8 mouse cellular contexts compared by ENCODE assay signal in genomic region chr17:46703971-46704886, GRCm38 (mm10). TPM values are rescaled to one million over a fixed set of nuclear protein-coding genes. Genes with fewer than 3 reads are reported as not detected.
DNase-seq lines count a peak whose midpoint lies in the region; ATAC-seq lines count a peak whose summit lies in the region.

No protein-coding gene starts in this region.

- H3K27me3 ChIP-seq in midbrain, embryonic 15.5 days (replicated peaks), result no peaks in the 10 kb centered on the region

- WGBS in midbrain, embryonic 15.5 days, result 5% methylated on average over 40 of the region's 41 CpGs

- H3K27ac ChIP-seq in midbrain, embryonic 15.5 days, result peak overlapping the region; percentile 93

- H3K36me3 ChIP-seq in midbrain, embryonic 15.5 days (replicated peaks), result peaks cover 5% of the 10 kb centered on the region; the same call in 1 of the 2 replicates

- H3K9ac ChIP-seq in midbrain, embryonic 15.5 days, result peak overlapping the region; percentile 98

- H3K9me3 ChIP-seq in midbrain, embryonic 15.5 days, result no peaks in the 10 kb centered on the region

- H3K4me1 ChIP-seq in midbrain, embryonic 15.5 days, result peaks cover 42% of the 10 kb centered on the region

- peak; percentile 33 to 47 for DNase-seq in cerebellum, postnatal 14 days
- DNase-seq in cerebellum, postnatal 10 days, result no peak
- DNase-seq in thymus, postnatal 0 days (ENCODE audit: low spot score), result peak; percentile 38
- no peak for DNase-seq in thymus, adult 18-20 months
- peak; percentile 63 for DNase-seq in induced T-regulatory cell, adult 2 months (ENCODE audit: low read depth)
- no peak for DNase-seq in T-cell, adult 2 months (ENCODE audit: low spot score)
- DNase-seq in cerebellum, adult 8-10 months, result no peak

- peak overlapping the region; percentile 79 for H3K4me3 ChIP-seq in midbrain, embryonic 15.5 days

- H3K4me2 ChIP-seq in midbrain, embryonic 15.5 days, result peak overlapping the region; percentile 71

- peak; percentile 76 for ATAC-seq in midbrain, embryonic 15.5 days (replicated peaks)

RNA-seq across cellular contexts. Expression of gene Ppp2r5d, which starts 0.7 kb away (rescaled TPM):
- polyA plus RNA-seq in thymus, postnatal 0 days (2015; fragmentation: Nextera tagmentation; extraction: Ambion mirVana), result 54.0 and 56.6 TPM in 2 replicates
- polyA plus RNA-seq in midbrain, embryonic 15.5 days (2015; fragmentation: Nextera tagmentation; extraction: Ambion mirVana), result 103 and 112 TPM in 2 replicates

RNA-seq across cellular contexts. Expression of gene Pex6, which starts 7.0 kb away (rescaled TPM):
- 22.8 and 23.3 TPM in 2 replicates for polyA plus RNA-seq in thymus, postnatal 0 days (2015; fragmentation: Nextera tagmentation; extraction: Ambion mirVana)
- 28.2 and 31.9 TPM in 2 replicates for polyA plus RNA-seq in midbrain, embryonic 15.5 days (2015; fragmentation: Nextera tagmentation; extraction: Ambion mirVana)

RNA-seq across cellular contexts. Expression of gene Klhdc3, which starts 23.5 kb away (rescaled TPM):
- 77.8 and 78.6 TPM in 2 replicates for polyA plus RNA-seq in thymus, postnatal 0 days (2015; fragmentation: Nextera tagmentation; extraction: Ambion mirVana)
- polyA plus RNA-seq in midbrain, embryonic 15.5 days (2015; fragmentation: Nextera tagmentation; extraction: Ambion mirVana), result 172 and 180 TPM in 2 replicates

RNA-seq across cellular contexts. Expression of gene Gnmt, which starts 24.7 kb away (rescaled TPM):
- 2.9 and 3.0 TPM in 2 replicates for polyA plus RNA-seq in thymus, postnatal 0 days (2015; fragmentation: Nextera tagmentation; extraction: Ambion mirVana)
- 0.65 and 1.3 TPM in 2 replicates for polyA plus RNA-seq in midbrain, embryonic 15.5 days (2015; fragmentation: Nextera tagmentation; extraction: Ambion mirVana)

RNA-seq across cellular contexts. Expression of gene Mea1, which starts 25.6 kb away (rescaled TPM):
- polyA plus RNA-seq in thymus, postnatal 0 days (2015; fragmentation: Nextera tagmentation; extraction: Ambion mirVana), result 106 and 109 TPM in 2 replicates
- 277 and 304 TPM in 2 replicates for polyA plus RNA-seq in midbrain, embryonic 15.5 days (2015; fragmentation: Nextera tagmentation; extraction: Ambion mirVana)

Comparison
In these comparisons a context has a peak if more than half of its experiments do, and no peak if none do; other contexts are left out.
1. DNase-seq: peak in cerebellum, postnatal 14 days (2 of 2), thymus, postnatal 0 days (single experiment) and induced T-regulatory cell, adult 2 months (single experiment); none in cerebellum, postnatal 10 days (0 of 2), thymus, adult 18-20 months (0 of 2), T-cell, adult 2 months (single experiment) and cerebellum, adult 8-10 months (single experiment).